Mouse (Mus musculus) brown adipose tissue, adult 24 weeks (tissue): ENCODE measurements around the gene Hivep1. TPM values are rescaled to one million over a fixed set of nuclear protein-coding genes. Genes with fewer than 3 reads are reported as not detected.

Source experiments
- H3K27ac ChIP-seq: fragments of 200-500 bp; replicated peaks from 2 replicates; pipeline ENCODE4 v1.5.1; 2012; ENCODE audit warnings: low read depth, mild to moderate bottlenecking, low read length
- H3K4me1 ChIP-seq: fragments of 200-500 bp; 2 replicates; pipeline ENCODE4 v1.6.1; 2012; ENCODE audit warnings: low read length, mixed read lengths; ENCODE audit not compliant: control insufficient read depth, insufficient read depth, insufficient read length
- H3K4me3 ChIP-seq: fragments of 200-500 bp; 2 replicates; pipeline ENCODE4 v1.5.1; 2012; ENCODE audit warnings: low read depth, mild to moderate bottlenecking, low read length, moderate library complexity; ENCODE audit not compliant: insufficient read depth
- polyA plus RNA-seq: library from polyadenylated mRNA; stranded (reverse); fragments of >200 nt; gene quantifications from 2 replicates; pipeline ENCODE4 v1.2.4, GENCODE M21; 2012; ENCODE audit not compliant: missing spikeins, insufficient read depth, insufficient read length

The Hivep1 gene
- polyA plus RNA-seq: 11.3 and 16.4 TPM in 2 replicates

DNA sequence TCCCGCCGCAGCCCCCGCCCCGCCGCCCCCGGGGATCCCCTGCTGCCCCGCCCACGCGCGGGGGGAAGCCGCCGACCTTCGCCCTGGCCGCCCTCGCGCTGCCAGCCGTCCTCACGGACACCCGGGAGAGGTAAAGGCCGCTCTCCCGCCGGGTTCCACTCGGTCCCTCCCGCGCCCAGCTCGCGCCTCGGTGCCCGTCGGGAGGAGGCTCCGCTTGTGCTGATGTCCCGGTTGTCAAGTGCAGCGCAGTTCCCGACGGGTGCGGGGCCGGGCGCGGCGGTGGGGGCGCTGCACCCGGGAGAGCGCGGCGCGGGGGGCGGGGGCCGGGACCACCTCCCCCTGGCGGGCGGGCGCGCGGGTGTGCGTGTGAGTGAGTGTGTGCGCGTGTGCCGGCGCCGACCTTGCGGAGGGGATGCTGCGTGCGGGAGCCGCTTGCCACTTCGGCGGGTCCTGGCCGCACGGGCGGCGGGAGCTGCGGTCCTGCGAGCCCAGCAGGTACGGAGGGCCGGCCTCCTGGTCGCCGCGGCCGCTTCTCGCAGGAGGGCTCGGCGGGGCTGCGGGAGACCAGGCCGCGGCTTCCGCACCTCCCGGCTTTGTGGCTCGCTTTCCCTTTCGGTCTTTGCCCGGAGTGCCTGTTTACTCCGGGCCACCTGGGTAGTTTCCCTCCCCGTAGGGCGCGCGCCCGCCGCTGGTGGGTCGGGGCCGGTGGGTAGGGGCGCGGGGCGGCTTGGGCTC lies at the start of gene Hivep1:
Gene Hivep1 (plus strand): TSS at position 61 of the 735 bp plus-strand sequence.
- Histone ChIP-seq H3K4me3 (peak within 1 kb of the TSS; percentile 96), H3K27ac (peak within 1 kb of the TSS; percentile 95), H3K4me1 (peaks cover 5% of the 10 kb centered on the region; the same call in 1 of the 2 replicates)

DNA sequence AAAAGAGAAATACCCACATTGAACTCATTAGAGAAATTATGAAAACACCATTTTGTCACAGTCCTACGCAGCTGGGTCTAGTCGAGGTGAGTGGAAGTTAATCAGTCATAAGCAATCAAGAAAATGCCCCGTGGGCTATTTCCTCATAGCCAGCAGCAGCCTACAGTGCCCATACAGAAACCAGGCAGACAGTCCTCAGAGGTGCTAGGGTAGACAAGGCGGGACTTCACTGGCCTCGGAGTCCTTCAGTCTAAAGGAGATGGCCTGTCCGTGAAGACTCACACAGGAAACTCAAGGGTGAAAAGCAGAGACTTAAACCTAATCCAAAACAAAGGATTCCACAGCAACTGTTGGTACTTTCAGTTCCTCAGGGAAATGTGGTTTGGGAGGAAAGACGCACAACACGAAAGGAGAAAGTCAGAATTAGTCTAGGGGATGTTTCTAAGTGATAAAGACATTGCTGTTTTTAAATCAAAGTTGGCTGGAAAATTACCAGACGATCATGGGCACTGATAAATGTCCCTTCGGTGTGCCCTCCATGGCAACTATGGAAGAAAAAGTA lies 36.3 kb upstream of the Hivep1 start:
- no peaks in the 10 kb centered on the region for H3K4me1 ChIP-seq
- no peak overlapping the region for H3K27ac ChIP-seq

DNA sequence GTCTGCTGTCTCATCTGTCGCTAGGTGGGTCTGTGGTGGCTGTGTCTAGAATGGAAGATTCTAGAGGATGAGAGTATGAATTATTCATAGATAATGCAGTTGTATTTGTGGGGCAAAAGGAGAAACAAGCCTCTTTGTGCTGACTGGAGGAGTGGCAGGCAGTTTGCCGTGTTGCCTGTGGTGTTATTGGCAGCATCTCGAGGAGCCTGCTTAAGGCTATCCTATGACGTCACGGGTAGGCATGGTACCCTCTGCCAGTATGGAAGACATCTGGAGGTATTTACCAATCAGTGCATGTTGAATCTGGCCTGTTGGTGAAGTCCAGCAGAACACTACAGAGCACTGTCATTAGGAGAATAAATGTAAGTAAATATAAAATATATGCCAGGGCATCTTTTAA lies 35.6 kb upstream of the Hivep1 start:
- Histone ChIP-seq H3K4me1 (no peaks in the 10 kb centered on the region), H3K27ac (no peak overlapping the region), H3K4me3 (no peak overlapping the region)

More for the DNA sequence above, 36.3 kb upstream of the Hivep1 start:
- H3K4me3 ChIP-seq: no peak overlapping the region

DNA sequence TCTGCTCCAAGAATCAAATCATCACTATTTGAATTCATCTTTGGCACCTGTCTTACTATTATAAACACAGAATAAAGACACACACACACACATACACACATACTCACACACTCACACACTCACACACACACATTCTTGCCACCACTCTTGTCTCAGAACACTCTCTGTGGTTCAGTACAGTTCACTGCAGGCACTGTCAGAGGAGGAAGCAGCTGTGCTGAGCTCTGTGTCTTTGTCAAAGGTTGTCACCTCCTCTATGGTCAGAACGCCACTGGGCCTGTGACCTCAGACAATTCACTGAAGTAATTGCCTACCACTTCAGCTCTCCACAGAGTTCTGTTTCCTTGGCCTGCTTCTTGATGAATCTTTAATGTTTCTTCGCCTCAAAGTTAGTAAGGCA lies 33.5 kb upstream of the Hivep1 start:
- Histone ChIP-seq H3K4me3 (no peak overlapping the region), H3K27ac (no peak overlapping the region), H3K4me1 (no peaks in the 10 kb centered on the region)

DNA sequence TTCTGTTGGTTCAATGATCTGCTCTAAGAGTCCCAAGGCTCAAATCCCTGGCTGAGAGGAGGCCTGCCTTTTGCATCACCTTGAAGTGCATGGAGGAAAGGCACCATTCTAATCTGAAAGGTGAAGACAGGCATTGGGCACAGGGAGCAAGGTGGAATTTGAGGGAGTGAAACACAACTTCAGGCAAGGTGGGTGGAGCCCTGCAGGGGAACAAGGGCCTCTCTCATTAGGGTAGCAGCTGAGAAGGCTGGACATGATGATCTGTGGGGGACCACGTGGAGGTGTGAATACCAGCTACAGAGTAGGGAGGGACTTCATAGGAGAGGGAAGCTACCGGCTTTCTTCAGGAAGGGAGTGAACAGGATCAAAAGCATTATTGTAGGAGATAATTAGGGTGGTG lies 10.6 kb upstream of the Hivep1 start:
- Histone ChIP-seq H3K4me3 (no peak overlapping the region), H3K4me1 (no peaks in the 10 kb centered on the region)

DNA sequence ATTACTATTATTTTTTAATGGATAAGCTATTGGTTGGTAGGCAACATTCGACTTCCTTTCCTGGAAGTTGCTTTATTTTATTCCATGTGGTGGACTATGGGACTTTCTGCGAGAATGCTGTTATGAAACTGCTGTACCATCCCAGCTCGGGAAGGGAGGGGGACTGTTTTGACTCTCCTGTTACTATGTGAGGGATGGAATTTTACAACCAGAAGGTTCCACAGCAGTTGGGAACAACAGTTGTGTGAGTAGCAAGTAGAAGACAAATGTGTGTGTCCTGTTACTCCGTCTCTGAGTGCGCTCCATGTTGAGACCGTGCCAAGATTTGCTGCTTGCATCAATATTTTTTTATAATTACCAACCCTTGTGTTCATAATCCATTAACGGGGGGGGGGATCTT lies 8.4 kb upstream of the Hivep1 start:
- Histone ChIP-seq H3K4me3 (no peak overlapping the region), H3K4me1 (no peaks in the 10 kb centered on the region), H3K27ac (no peak overlapping the region)

More for the DNA sequence above, 10.6 kb upstream of the Hivep1 start:
- no peak overlapping the region for H3K27ac ChIP-seq

DNA sequence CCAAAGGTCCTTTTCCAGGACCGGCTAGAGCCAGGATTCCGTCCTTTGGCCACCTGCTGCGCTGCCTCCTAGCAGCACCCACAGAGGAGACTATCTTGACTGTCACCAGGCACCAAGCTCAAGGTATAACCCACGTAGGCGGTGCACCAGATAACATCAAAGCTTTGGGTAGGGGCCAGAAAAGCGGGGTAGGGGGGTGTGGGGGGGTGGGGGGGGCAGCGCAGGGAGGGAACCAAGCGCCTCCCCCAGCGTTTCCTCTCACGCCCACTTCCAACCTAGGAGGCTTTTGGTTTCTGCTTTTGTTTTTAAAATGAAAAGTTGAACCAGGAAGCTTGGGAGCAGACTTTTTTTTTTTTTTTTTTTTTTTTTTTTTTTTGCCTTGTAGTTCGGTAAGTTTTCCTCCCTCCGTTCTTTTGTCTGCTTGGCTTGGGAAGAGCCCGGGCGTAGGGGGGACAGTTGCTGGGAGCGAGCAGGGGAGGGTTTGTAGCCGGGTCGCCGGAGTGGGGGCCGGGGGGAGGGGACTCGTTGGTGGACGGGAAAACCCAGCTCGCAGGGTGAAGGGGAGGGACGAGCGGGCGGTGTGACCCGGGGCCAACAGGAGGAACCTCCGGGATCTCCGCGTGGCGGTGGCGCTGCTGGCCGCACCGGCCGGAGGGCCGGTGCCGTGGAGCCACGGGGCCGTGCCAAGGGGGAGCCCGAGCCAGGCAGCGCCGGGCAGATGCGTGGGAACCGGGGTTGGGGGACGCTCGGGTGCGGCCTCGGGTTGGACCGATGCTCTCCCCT lies 2.6 kb upstream of the Hivep1 start:
- Histone ChIP-seq H3K4me1 (0 out of 2 replicates have a peak, but pooled peaks cover 3% of the 10 kb centered on the region), H3K27ac (peak overlapping the region; percentile 88), H3K4me3 (peak overlapping the region; percentile 99)

DNA sequence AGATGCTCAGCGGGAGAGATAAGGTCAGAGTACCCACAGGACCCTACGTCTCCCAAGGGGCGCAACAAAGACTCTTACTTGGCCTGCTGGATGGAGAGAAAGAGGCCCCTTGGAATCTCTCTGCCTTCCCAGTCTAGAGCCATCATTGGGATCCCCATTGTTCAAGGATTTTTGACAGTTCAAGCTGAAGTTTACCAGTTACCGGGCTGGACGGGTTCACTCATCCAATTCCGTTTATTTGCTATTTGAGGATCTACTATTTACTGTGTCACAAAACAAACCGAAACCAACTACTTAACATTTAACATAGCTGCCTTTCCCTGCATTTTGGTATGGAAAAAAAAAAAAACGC lies 2.1 kb upstream of the Hivep1 start:
- Histone ChIP-seq H3K4me3 (peak overlapping the region; percentile 99), H3K27ac (peak overlapping the region; percentile 88), H3K4me1 (peaks cover 5% of the 10 kb centered on the region; the same call in 1 of the 2 replicates)

DNA sequence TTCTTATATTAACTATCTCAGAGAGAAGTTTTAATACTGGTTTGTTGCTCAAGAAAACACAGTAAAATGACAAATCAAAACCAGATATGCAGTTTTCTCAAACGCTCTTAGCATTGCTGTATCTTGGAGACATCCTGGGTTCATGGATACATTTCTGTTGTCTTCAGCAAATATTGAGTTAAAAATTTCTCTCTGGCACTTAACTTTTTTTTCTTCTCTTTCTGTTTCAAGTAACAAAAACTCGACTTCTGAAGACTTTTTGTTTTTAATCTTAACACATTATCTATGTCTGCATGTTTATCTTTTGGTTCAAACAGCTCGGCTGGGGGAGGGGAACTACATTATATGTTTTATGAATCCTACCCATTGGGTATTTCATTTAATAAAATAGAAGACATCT lies 1.7 kb upstream of the Hivep1 start:
- Histone ChIP-seq H3K4me3 (no peak overlapping the region; the same call in 1 of the 2 replicates), H3K27ac (no peak overlapping the region), H3K4me1 (peaks cover 5% of the 10 kb centered on the region; the same call in 1 of the 2 replicates)

DNA sequence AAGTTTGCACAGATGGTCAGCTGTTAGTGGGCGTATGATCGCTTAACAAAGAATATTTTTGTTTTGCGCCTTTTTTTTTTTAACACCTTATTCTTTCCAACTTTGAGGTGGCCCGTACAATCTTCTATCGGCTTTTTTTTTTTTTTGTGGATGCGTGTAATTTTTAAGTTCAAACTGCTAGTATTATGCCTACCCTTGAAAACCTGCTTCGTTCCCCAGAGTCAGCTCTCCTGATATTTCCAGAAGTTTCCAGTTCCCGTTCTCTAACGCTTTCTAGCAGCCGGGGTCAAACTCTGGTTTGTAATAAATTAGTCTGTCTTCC lies 980 bp upstream of the Hivep1 start:
- peaks cover 5% of the 10 kb centered on the region; the same call in 1 of the 2 replicates for H3K4me1 ChIP-seq
- H3K27ac ChIP-seq: peak overlapping the region; percentile 95
- peak overlapping the region; percentile 80 for H3K4me3 ChIP-seq

DNA sequence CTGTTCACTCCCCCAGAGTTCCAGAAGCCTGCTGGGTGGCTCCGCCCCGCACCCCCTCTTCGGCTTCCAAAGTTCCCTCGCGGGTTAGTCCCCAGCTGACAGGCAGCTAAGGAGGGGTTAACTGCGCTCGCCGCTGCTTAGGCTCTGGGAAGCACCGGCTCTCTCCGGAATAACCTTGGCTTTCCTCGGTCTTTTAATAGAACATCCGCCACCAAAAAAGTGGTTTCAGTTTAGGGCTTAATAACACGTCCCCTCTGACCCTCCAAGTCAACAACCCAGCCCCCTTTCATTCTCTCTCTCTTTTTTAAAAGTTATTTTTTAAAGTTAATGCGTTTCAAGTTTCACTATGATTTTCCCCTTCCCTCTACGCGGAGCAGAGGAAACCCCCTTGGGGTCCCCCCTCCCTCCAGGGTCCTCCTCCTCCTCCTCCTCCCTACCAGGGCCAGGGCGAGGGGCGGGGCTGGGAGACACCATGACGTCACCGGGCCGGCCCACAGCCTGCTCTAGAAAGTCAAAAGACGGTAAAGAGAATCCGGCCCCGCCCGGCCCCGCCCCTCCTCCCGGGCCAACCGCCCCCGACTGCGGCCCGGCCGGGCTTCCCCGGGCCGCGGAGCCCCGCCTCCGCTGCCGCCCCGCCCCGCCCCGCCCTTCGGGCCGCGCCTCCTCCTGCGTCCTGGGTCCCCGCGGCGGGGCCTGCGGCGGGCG lies 467 bp upstream of the Hivep1 start:
- Histone ChIP-seq H3K4me1 (peaks cover 5% of the 10 kb centered on the region; the same call in 1 of the 2 replicates), H3K4me3 (peak overlapping the region; percentile 80)

DNA sequence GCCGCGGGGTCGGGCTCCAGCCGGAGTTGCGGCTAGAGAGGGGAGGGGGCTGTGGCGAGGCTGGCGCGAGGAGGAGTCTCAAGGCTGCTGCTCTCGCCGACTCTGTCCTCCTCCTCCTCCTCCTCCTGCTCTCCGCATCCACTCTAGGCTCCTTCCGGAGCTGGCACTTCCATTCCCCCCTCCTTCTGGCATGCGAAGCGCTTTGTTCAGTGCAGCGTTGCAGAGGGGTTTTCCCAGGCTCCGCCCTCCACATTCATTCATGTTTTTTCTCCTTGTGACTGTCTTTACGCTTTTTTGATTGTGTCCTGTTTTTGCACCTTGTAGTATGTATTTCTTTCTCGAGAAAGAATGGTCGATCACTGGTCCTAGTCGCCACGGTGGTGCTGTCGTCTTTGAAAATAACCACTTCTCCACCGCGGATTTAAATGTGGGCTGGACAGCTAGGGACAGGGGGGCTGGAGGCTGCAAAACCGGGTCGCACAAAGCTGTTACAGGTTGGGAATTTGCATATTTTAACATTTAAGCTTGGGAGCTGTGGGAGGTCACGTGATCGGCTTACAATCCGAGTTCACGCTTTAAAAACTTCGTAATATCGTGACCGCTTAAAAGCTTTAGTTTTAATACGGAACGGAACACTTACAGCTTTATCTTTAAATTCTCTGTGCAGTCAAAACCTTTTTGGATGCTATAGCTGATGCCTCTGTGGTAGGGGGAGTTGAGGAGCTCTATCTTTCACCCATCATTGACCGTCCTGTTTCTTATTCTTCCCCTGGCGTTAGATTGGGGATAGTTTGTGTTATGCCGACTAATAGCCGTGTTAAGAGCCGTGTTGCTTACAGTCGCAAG lies 1.1 kb downstream of the Hivep1 start:
- peak overlapping the region; percentile 24; the same call in 1 of the 2 replicates for H3K27ac ChIP-seq
- peak overlapping the region; percentile 96 for H3K4me3 ChIP-seq
- peaks cover 5% of the 10 kb centered on the region; the same call in 1 of the 2 replicates for H3K4me1 ChIP-seq

More for the DNA sequence above, 467 bp upstream of the Hivep1 start:
- H3K27ac ChIP-seq: peak overlapping the region; percentile 95

DNA sequence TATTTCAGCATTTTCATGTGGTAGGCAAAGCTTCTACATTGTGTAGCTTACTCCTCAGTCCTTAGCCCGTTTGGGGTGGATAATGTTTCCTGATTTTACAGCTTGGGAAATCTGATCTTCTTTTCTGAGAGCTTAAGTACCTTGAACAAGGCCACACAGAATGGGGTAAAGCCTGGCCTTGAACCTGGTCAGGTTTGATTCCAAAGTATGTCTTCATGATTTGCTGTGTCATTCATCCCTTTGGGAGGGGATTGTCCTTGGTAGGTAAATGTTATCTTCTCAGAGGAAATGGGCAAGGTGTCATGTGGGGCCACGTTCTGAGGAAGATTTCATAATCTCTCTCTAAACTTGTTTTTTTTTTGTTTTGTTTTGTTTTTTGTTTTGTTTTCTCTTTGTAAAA lies 1.8 kb downstream of the Hivep1 start:
- Histone ChIP-seq H3K4me3 (peak overlapping the region; percentile 96), H3K4me1 (peaks cover 5% of the 10 kb centered on the region; the same call in 1 of the 2 replicates), H3K27ac (no peak overlapping the region)

DNA sequence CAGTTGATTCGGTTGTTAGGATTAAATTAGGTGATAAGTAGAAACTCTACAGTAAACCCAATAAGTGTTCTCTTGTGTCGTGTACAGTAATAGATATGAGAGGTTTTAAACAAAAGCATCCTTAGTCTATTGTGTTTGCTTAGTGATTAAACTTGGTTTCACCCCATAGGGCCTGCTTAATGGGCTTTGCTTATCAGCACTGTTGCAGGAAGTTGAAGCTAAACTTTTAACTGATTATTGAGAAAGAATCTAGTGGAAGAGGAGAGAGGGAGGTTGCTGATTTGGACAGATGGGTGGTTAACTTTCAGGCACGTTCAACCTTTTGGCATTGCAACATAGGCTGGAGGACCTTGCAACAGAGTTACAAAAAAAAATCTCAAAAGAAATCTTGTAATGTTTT lies 2.3 kb downstream of the Hivep1 start:
- Histone ChIP-seq H3K27ac (no peak overlapping the region), H3K4me1 (peaks cover 5% of the 10 kb centered on the region; the same call in 1 of the 2 replicates), H3K4me3 (no peak overlapping the region)
